Mouse (Mus musculus): ENCODE measurements around the gene Rest.

The Rest gene

DNA sequence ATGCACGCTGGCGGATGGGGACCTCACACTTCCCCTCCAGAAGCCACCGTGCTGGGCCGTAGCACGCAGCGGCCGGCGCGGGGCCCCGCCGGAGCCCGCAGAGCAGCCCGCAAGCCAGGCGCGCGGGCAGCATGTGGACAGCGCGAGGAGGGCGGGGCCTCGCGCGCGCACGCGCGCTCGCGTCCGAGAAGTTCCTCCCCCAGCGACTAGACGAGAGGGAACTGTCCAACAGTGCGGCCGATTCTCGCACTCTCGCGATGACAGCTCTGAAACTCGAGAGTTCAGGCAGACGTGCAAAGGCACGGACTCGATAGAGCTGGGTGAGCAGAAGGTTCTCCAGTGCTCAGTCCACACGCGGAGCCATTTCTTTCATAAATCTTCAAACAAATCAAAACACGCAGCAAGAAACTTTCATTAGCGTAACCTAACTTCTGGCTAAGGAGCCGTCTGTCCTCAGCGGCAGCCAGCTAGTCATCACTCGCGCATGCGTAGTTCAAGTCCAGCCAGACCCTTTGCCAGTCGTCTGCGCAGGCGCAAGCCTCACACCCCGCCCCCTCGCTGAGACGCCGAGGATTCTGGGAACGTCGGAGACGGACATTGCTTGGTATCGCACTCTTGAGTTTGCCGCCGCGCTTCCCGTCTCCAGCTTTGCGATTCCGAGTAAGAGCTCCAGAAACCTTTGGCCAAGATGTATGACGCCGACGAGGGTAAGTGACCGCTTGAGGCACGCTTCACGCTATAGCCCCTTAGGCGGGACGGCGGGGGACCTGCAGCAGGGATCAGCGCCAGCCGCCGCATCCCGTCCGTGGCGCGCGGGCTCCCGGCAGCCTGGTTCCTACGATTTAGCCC is 44.9 kb downstream of the Rest start, which contains the start of the genes Noa1 and Polr2b:
Gene Noa1 (minus strand): TSS at position 161 of the 849 bp plus-strand sequence.
Gene Polr2b (plus strand): TSS at position 224 of the 849 bp plus-strand sequence.
- peak; percentile 99 for DNase-seq

DNA sequence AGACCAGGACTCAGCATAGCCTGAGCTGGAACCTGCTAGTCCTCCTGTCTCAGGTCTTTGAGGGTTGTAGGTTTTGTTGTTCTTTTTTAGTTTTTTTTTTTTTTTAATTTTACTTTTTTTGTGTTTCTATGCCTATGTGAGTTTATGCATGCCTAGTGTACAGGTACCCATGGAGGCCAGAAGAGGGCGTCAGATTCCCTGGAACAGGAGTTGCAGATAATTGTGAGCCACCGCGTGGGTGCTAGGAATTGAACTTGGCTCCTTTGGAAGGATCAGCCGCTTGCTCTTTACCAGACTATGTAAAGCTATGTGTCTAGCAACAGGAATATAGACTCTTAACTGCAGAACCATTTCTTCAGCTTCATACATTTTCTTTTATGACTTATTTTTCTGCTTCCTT is 48.9 kb downstream of the Rest start:
- no peak for DNase-seq

GRCm38 (mm10) chr5:77314986-77315385 is 49.7 kb downstream of the Rest start:
- DNase-seq: no peak

GRCm38 (mm10) chr5:77324936-77325335 is 59.6 kb downstream of the Rest start:
- DNase-seq: no peak

DNA sequence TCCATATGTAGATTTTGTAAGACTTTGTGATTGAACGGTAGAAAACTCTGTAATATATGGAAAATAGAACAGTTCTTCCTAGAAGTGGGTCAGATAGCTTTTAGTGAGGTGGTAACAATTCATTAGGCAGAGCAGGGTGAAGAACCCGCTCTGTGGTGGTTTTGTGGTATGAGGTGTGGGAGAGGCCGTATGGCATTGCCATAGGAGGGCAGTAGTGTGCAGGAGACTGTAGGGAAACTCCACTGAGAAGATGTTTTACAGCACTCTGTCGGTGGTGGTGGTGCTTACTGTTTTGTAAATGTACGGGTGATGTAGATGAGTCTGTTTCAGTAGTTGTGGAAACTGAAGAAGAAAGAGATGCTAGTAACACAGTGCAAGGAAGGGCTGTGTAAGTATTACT is 64.9 kb downstream of the Rest start:
- DNase-seq: no peak
